Mouse (Mus musculus) MEL (cell line): ENCODE measurements at regions not wholly inside any gene's neighbourhood (a gene's known extent, or its start where the extent isn't known, plus 50 kb on each side); places are given as distances from the start of the nearest gene placed in this dataset.

Experiments used
- CTCF ChIP-seq, 3 experiments: IDR thresholded peaks in 2 of 3; conservative IDR thresholded peaks in 1 of 3; 2 replicates each; pipeline ENCODE4 v1.5.1; 2011 to 2012; ENCODE audit warnings: low read length in 3 of 3, low read depth in 2 of 3, mild to moderate bottlenecking in 2 of 3, improper control_type of control experiment in 1 of 3, inconsistent platforms in 1 of 3, mixed read lengths in 1 of 3, moderate library complexity in 1 of 3; ENCODE audit not compliant: control insufficient read depth in 1 of 3, insufficient read depth in 1 of 3, poor library complexity in 1 of 3, severe bottlenecking in 1 of 3
- ELF1 ChIP-seq: IDR thresholded peaks from 2 replicates; pipeline ENCODE4 v1.6.1; 2014; ENCODE audit warnings: low read depth, mild to moderate bottlenecking, inconsistent platforms, low read length, improper control_type of control experiment, moderate library complexity
- MAX ChIP-seq: IDR thresholded peaks from 2 replicates; pipeline ENCODE4 v1.6.1; 2011; ENCODE audit warnings: low read length, improper control_type of control experiment
- MXI1 ChIP-seq: IDR thresholded peaks from 2 replicates; pipeline ENCODE4 v1.6.1; 2011; ENCODE audit warnings: mild to moderate bottlenecking, low read depth, low read length, improper control_type of control experiment
- MYC ChIP-seq: IDR thresholded peaks from 2 replicates; pipeline ENCODE4 v1.6.1; 2011; ENCODE audit warnings: low read depth, mild to moderate bottlenecking, low read length, improper control_type of control experiment, moderate library complexity
- NELFE ChIP-seq: IDR thresholded peaks from 2 replicates; pipeline ENCODE4 v1.6.1; 2011; ENCODE audit warnings: low read depth, low read length, improper control_type of control experiment
- POLR2A ChIP-seq, 2 experiments: IDR thresholded peaks; 2 replicates each; pipeline ENCODE4 v1.6.1; 2011 to 2012; ENCODE audit warnings: low read length in 2 of 2, mild to moderate bottlenecking in 2 of 2, control low read depth in 1 of 2, improper control_type of control experiment in 1 of 2, low read depth in 1 of 2, moderate library complexity in 1 of 2; ENCODE audit not compliant: control insufficient read depth in 1 of 2, insufficient read depth in 1 of 2, poor library complexity in 1 of 2
- SMC3 ChIP-seq: IDR thresholded peaks from 2 replicates; pipeline ENCODE4 v1.6.1; 2011; ENCODE audit warnings: low read depth, low read length, improper control_type of control experiment
- TAL1 ChIP-seq: IDR thresholded peaks from 2 replicates; pipeline ENCODE4 v1.6.1; 2012; ENCODE audit warnings: mild to moderate bottlenecking, inconsistent platforms, low read length, moderate library complexity, mixed read lengths

GRCm38 (mm10) chr3:34726955-34727354, 76.8 kb downstream of the Sox2 start:
- TF ChIP-seq ELF1 = no peak
- TF ChIP-seq POLR2A (IDR thresholded peaks at IDR 0.05; ENCODE audit: control insufficient read depth in 1 of 2, insufficient read depth in 1 of 2, low read depth in 1 of 2, low read length in 2 of 2, poor library complexity in 1 of 2) = no peak
- TF ChIP-seq MYC = no peak
- no peak for TF ChIP-seq TAL1
- no peak for TF ChIP-seq MAX
- TF ChIP-seq CTCF (IDR thresholded peaks at IDR 0.05 in 2 of 3, conservative IDR thresholded peaks at IDR 0.05 in 1 of 3; ENCODE audit: control insufficient read depth in 1 of 3, insufficient read depth in 1 of 3, low read depth in 2 of 3, low read length in 3 of 3, poor library complexity in 1 of 3, severe bottlenecking in 1 of 3) = no peak
- no peak for TF ChIP-seq NELFE
- no peak for TF ChIP-seq MXI1
- TF ChIP-seq SMC3 = no peak
